Mouse (Mus musculus) lung, postnatal 10 days (tissue): ENCODE measurements around the gene Ube2h.
A peak's percentile ranks its signal among the peaks of the same experiment; 100 is the strongest.

Source experiments
- DNase-seq: peaks from one replicate; pipeline ENCODE4 v3.0.0; 2021

Gene Ube2h

DNA sequence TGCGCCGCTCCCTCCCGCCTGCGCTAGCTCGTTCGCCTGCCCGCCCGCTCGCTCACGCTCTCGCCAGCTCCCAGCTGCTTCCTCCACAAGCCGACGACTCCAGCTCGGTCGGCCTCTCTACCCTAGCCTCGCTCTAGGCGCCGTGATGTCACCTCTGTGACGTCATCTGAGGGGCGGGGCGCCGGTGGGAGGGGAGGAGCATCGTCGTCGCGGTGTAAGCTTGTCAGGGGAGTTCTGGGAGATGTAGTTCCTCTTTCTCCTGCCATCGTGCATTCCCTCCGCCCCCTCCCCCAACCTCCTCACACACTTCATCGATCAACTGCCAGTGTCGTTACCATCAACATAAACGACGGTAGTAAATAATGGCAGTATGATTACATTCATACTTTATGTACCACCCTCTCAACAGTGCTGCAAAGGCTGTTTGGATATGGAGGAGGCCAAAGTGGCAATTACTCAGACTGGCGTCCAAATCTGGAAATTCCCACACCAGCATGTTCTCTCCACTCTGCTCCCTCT, at the start of gene Ube2h:
Gene Ube2h (minus strand): TSS at position 141 of the 519 bp plus-strand sequence.
- DNase-seq: peak; percentile 100

DNA sequence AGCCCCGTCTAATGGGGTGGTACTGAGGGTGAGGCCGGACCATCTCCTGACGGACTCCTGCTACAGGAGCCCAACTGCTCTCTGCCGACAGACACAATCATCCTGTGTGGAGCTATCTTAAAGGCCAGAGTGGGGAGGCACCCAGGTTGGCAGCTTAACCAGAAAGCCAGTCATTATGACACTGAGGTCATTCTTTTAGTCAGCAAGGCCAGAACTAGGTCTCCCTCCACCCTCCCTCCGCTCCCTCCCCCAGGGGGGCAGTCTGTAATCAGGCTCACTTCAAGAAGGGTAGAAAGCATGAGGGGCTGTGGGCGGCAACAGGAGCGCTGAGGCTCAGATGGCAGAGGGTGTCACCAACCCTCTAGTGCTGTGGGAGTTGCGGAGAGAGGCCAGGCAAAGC, 49.3 kb upstream of the Ube2h start:
- no peak for DNase-seq

DNA sequence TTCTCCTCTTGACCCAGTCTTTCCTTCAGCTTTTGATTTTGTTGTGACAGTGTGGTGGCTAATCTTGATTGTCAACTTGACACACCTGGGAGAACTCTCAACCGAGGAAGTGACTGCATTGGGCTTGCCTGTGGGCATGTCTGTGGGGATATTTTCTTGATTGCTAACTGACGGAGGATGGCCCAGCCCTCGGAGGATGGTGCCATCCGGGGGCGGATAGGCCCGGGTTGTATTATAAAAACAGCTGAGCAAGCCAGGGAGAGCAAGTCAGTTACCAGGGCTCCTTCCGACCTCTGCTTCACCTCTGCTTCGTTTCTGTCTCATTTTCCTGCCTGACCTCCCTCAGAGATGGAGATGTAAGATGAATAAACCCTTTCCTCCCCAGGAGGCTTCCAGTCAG, 48.4 kb upstream of the Ube2h start:
- DNase-seq: no peak

DNA sequence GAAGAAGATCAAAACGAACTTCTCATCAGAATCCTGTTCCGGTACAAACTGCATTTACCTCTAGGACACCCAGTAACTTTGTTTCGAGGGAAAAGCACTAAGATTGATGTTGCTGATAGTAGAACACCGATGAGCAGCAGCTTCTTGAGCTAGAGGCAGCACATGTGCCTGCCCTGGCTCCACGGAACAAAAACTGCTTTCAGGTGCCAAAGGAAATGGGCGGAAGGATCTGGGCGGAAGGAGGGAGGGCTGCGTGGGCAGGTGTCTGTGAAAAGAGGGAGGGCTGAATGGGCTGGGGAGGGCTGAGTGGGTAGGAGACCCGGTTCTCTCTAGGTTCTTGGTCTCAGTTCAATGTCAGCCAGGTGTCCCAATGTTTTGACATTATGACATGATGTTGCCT, 47.0 kb upstream of the Ube2h start:
- no peak for DNase-seq

DNA sequence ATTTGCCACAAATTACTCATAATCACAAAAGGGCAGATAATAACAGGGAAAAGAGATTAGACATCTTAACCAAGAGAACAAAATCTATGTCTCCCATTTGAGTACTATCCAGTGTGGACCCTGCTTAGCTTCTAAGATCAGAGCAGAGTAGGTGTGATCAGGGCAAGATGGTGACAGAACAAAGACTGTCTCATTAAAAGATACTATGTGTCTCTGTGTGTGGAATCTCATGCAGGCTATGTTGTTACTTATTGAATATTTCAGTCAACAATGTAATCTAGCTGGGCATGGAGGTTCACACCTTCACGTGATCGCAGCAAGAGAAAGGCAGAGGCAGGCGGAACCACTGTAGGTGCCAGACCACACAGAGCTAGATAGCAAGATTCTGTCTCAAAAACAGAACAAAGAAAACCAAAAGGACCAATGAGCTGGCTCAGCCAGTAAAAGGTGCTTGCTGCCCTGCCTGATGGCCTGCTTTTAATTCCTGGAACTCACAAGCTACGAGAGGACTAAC, 43.0 kb upstream of the Ube2h start:
- DNase-seq: no peak

DNA sequence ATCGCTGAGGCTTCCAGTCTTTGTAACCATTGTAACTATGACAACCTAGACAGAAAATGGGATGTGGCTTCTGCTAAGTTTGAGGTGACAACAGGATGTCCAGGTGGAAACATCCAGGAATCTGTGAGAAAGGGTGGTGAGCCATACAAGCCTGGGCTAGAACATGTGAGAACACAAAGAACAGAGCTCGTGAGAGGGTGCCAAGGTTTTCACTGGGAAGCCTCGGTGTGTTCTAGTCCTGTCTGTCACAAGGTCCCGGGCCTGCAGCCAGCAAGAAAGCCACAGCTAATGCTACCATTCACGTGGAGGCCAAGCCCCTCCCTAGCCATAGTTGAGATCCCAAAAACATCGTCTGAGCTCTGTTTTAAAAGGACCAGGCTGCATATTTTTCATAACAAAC, 42.4 kb upstream of the Ube2h start:
- peak; percentile 33 for DNase-seq

DNA sequence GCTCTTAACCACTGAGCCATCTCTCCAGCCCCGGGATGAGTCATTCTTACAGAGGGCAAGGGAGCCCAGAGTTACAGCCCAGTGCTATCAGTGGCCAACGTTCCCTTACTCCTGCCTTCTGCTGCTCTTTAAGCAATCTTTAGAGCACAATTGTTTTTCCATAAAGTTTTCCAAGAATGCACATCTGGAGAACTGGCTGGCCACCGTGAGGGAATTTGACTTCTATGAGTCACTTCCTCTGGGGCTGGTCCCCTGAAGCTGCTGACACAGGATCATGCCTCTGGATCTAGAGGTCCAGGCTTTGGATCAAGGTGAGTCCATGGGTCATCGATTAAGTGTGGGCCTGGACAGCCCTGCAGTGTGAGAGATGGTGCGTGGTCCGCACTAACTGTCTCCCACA, 39.7 kb upstream of the Ube2h start:
- no peak for DNase-seq

DNA sequence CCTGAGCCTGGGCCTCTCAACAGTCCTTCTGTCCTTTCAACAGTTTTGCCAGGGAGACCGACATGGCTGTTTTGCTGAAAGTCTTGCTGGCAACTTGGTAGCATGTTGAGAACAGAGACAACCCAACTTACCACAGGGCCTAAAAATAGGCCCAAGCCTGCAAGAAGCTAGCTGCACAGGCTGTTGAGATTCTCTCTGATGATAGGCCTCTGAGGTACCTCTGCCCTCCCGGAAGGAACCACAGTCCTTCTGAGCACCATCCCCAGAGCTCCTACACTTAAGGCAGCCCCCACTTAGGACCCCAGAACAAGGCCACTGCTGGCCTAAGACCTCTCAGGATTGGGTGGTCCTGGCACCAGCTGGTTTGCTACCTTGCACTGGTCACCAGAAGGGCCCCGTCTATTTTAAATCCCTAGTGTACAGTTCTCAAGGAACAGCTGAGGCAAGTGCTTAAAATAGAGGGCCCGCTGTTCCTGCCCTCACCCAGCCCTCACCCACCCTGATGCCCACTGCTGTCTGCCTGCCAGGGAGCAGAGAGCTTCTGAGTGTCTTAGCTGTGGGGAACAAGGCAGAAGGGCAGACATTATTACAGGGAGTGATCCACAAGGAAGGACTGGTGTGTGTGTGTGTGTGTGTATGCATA, 36.0 kb upstream of the Ube2h start:
- no peak for DNase-seq

DNA sequence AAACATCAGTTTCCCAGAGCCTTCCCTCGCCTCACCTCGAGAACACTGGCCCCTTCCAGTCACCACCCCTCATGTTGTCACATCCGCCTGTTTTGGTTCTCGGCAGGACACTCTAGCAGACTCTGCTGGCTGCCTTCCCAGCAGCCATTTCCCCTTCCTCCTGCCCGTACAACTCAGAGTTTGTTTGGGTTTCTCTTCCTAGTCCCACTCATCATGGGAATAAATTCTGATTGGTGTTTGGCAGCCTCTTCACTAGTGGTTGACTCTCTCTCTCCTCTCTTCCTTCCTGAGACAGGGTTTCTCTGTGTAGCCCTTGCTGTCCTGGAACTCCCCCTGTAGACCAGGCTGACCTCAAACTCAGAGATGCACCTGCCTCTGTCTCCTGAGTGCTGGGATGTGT, 32.6 kb upstream of the Ube2h start:
- peak; percentile 93 for DNase-seq

DNA sequence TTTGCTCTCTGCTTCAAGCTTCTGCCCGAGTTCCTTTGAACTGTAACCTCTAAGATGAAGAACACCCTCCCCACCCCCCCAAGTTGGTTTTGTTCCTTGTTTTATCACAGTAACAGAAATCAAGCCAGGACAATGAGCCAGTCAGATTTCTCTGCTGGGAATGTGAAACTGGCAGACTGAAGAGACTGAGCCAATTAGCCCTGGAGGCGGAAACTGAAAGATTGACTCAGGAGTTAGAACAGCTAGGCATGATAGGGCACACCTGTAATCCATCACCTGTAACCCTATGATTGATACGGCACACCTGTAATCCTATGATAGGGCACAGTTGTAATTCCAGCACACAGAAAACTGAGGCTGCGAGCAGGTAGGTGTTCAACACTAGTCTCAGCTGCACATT, 27.9 kb upstream of the Ube2h start:
- no peak for DNase-seq

DNA sequence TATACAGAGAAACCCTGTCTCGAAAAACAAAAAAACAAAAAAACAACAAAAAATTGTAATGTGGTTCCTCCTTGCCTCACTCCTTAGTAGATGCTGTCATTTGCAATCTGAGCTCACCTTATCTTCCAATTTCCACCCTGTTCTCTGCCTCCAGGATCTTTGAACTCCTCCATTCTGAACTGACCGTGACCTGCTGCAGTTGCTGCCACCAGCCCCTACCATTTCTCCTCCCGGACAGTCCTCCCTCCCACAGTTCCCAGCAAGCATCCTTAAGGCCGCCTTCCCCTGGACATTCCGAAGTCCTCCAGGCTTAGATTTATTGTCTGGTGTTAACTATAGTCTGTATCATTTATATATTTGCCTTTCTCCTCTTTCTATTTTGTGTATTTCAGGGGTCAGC, 26.4 kb upstream of the Ube2h start:
- DNase-seq: no peak

DNA sequence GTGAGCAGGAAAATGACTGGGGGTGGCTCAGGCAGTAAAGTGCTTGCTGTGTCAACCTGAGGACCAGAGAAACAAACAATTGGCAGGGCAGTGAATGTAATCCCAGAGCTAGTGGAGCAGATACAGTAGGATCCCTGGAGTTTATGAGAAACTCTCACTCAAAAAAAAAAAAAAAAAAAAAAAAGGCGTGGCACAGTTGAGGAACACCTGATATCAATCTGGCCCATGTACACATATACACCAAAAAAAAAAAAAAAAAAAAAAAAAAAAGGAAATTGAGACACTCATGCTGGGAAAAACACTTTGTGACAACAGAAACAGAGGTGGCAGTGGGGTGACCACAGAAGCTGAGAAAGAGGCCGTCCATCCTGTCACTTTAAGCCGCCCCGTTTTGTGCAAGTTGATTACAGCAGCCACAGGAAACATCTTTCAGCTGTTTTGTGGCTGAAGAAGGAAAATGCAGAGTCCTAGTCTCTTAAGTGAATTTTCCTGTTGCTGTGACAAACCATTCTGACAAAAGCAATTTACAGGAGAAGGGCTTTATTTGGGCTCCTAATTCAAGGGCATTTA, 21.7 kb upstream of the Ube2h start:
- DNase-seq: no peak

DNA sequence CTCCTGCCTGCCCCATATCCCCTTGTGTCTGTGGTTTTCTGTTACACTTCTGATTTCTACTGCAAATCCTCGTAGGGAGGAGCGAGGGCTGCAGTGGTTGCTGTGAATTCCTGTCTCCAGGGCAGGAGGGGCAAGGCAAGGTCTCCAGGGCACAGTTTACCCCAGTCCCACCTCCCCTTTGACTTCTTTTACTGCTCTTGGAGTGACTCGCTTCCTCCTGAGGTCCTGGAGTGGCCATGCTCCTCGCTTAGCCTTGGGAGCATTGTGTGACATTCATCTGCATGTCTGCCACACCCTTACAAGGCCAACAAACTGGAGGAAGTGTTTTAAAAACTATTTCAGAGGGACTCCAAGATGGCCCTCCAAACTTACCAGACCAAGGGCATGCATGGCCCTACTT, 16.7 kb upstream of the Ube2h start:
- no peak for DNase-seq

DNA sequence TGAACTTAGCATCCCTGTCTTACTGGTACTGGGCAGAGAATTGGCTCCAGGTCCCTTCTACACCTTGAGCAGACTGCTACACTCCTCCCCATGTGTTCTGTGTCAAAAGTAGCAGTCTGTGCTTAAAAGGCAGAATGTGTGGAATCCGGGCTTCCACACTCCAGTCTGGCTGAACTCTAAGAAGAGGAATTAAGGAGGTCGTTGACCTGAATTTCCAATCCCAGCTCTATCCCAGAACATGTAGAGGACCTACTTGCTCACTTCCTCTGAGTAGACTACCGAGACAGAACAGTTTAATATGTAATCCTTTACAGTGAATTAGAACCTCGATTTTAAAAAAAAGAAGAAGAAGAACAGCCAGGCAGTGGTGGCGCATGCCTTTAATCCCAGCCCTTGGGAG, 14.9 kb upstream of the Ube2h start:
- no peak for DNase-seq

DNA sequence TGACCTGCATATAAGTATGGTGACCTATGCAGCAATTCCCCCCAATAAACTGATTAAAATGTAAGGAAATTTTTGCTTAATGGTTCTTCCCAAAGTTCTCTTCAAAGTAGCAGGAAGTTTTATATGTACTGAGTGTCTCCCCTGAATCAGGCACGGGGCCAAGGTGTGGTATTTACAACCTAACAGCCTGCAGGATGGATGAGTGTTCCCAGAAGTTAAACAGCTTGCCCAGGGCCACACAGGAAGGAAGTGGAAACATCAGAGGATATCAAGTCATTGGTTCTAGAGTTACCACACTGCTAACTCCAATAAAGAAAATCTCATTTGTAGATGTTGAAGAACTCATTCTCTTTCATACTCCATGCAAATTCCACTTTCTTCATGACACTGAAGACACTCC, 7.7 kb upstream of the Ube2h start:
- peak; percentile 45 for DNase-seq

DNA sequence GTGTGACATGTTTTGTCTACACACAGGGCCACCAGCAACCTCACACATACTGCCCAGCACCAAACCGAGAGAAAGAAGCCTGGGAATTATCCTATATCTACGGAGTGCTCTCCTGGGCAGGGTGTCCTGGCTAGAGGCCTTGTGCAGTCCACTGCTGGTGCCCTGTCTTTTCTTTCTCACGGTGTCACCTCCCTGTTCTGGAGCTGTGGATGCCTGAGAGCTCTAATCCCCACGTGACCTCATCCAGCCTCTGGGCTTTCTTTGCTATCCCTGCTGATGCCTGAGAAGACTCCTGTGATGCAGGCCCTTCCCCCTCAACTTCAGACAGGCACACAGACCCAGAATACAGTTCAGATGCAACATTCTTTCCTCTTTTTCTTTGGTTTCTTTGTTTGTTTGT, 4.4 kb upstream of the Ube2h start:
- no peak for DNase-seq

DNA sequence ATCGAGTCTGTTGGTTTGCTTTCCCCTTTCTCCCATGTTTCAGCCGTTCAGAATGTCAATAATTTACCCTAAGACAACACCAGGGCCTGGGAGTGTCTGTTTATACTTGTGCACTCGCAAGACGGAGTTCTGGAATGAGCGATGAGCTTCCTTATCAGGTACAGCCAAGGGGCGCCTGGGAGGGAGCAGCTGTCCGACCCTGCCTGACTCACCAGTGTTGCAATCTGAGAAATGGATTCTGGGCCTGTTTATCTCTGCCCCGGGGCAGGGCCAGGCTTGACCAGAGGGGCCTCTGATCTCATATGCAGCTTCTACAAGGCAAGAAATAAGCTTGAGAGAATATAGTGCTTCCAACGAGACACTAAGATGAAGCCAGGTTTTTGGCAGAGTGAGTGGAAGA, 3.4 kb upstream of the Ube2h start:
- DNase-seq: peak; percentile 49

DNA sequence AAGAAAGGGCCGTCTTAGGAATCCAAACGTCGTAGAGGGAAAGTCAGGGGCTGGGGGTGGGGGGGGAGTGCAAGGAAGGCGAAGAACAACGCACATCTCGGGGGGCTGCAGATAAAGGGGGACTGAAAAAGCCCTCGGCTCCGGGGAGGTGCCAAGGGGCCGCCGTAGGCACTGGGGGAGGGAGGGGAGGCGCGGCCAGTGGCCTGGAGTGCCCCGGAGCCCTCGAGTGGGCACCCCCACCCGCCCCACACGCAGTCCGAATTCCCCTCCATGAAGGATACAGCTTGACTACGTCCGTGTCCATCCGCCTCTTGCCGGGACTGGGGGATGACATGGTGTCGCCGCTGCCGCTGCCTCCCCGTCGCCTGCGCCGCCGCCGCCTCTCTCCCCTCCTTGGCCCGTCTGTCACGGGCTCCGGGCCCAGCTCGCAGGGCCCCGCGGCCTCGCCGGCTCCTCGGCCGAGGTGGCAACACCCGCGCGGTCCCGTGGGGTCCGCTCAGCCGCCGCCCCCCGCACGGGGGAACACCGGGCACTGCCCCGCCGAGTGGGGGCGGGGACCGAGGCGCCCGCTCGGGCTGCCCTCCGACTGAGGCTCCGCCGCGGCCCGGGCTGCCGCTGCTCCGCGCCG, 454 bp downstream of the Ube2h start:
- peak; percentile 74 for DNase-seq

DNA sequence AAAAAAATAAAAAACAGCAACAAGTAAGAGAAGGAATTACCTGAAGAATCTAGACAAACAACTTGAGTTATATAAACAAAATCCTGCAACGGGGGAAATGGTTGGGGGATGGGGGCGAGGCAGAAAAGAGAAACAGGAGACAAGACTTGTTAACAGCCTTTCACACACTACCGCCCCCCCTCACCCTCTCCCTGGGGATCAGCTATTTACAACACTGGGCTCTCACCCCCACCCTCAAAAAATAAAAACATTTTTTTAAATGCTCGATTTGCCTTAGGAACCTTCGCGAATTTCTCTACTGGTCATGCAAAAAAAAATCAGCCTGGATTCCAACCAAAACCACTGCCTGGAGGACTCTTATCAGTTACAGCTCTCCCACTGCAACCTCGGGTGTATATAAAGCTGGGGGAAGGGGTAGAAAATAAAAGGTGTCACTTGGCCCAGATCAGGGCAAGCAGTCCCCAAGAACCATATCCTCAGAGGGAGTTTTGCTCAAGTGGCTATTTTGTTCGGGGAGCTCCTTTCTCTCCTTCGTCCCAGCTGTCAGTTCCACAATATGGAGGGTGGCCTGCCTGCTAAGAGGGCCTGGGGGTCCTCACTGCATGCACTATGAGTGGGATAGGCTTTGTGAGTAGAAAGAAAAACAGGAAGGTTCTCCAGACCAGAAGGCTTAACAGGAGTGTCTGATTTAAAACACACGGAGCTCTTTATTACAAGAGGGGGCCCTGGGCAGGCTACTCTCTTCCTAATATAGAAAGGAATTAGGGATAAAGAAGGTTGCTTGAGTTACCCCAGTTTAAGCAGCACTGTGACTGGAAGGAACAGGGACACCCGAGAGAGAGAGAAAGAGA, 1.3 kb downstream of the Ube2h start:
- peak; percentile 80 for DNase-seq

DNA sequence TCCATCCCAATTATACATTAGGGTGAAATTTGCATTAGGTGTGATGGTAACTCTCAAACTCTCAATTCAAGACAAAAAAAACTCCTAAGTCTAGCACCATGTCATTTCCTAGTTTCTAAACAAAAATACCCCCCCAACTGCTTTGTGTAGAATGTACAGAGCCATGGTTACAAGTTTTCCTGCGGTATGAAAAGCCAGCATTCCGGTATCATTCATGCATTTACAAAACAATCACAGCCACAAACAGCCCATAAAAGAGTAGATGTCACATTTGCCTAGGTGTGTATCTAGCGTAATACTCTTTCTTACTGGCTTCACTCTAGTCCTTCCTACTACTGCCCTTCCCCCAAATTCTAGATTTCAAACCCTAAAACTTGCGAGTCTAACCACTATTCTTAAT, 2.2 kb downstream of the Ube2h start:
- DNase-seq: no peak

DNA sequence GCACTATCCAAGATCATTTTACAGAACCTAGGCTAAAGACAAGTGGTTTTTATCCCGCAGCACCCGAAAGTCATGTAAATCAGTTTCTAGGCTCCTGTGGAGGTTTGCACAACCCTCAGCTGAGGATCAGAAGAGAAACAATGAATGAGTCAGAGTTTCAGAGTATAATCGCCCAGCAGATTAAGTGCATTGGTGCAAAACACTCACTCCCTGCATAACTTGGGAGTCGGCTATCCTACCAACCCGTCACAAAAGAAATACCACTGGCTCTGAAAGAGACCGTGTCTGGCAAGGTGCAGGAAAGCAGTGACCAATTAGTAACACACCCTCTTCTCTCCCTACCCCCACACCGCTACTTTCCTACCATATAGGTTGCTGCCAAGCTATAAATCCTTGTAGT, 3.4 kb downstream of the Ube2h start:
- DNase-seq: peak; percentile 28

DNA sequence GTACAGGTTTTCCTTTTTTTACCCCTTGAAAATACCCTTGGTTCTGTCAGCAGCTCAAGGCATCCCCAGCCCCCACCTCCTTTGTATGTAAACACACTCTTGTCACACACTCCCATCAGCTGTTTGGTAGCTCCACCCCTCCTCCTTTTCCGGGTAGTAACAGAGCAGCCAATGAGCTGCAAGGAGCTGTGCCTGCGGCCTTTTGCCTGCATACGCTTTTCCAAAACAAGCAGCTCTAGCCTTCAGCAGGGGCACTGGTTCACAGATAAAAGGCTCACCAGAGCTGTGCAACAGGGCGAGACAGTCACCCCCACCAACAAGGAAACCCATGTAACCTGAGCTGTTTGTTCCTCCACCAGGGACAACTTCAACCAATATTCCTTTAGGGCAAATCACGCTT, 4.0 kb downstream of the Ube2h start:
- DNase-seq: peak; percentile 96

DNA sequence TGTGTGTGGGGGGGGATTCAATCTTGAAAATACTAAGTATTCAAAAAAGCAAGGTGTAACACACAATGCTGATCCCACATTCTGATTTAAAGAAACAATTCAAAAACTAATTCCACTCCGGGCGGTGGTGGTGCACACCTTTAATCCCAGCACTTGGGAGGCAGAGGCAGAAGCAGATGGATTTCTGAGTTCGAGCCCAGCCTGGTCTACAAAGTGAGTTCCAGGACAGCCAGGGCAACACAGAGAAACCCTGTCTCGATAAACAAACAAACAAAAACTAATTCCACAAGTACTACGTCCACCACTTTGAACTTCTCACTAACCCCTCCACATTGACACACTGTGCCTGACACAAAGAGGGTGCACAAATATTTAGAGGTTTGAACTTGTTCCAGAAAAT, 4.7 kb downstream of the Ube2h start:
- peak; percentile 6 for DNase-seq
